Mouse (Mus musculus): ENCODE results near the gene Banf2. TPM values are rescaled to one million over a fixed set of nuclear protein-coding genes. Genes with fewer than 3 reads are reported as not detected.

The Banf2 gene
- not detected in 2 replicates for polyA plus RNA-seq (2012; ENCODE audit: low replicate concordance)

GRCm38 (mm10) chr2:144032664-144033063 lies at the start of gene Banf2:
TSS of gene Banf2 (plus strand) at chr2:144033059.

GRCm38 (mm10) chr2:144011080-144011551 lies 21.7 kb upstream of the Banf2 start, which contains the start of gene Rrbp1:
TSS of gene Rrbp1 (minus strand) at chr2:144011263.

Other genes with a start within 250 kb of the Banf2 start
- gene Bfsp1, start 169.9 kb upstream of the Banf2 start, polyA plus RNA-seq (2012; ENCODE audit: low replicate concordance), result not detected in 2 replicates
- 1.1 and 3.0 TPM in 2 replicates for gene Dstn, start 117.7 kb upstream of the Banf2 start, polyA plus RNA-seq (2012; ENCODE audit: low replicate concordance)
- gene Rrbp1, start 21.8 kb upstream of the Banf2 start, polyA plus RNA-seq (2012; ENCODE audit: low replicate concordance), result 75.0 and 107 TPM in 2 replicates
- gene Mgme1, start 237.6 kb downstream of the Banf2 start, polyA plus RNA-seq (2012; ENCODE audit: low replicate concordance), result 0.39 and 2.3 TPM in 2 replicates
- gene Snx5, start 237.8 kb downstream of the Banf2 start, polyA plus RNA-seq (2012; ENCODE audit: low replicate concordance), result 16.6 and 35.2 TPM in 2 replicates